Mouse (Mus musculus) T-helper 1 cell (primary cell): Measurements from ENCODE around the gene Slc44a5.

Source experiments
- in situ Hi-C: fragments of 300-600 bp; cut with MboI, MseI; formaldehyde crosslinking; loops from one replicate; pipeline ENCODE4 v1.15.1; 2025; ENCODE audit warnings: high pct_unique_total_duplicates

Gene Slc44a5

DNA sequence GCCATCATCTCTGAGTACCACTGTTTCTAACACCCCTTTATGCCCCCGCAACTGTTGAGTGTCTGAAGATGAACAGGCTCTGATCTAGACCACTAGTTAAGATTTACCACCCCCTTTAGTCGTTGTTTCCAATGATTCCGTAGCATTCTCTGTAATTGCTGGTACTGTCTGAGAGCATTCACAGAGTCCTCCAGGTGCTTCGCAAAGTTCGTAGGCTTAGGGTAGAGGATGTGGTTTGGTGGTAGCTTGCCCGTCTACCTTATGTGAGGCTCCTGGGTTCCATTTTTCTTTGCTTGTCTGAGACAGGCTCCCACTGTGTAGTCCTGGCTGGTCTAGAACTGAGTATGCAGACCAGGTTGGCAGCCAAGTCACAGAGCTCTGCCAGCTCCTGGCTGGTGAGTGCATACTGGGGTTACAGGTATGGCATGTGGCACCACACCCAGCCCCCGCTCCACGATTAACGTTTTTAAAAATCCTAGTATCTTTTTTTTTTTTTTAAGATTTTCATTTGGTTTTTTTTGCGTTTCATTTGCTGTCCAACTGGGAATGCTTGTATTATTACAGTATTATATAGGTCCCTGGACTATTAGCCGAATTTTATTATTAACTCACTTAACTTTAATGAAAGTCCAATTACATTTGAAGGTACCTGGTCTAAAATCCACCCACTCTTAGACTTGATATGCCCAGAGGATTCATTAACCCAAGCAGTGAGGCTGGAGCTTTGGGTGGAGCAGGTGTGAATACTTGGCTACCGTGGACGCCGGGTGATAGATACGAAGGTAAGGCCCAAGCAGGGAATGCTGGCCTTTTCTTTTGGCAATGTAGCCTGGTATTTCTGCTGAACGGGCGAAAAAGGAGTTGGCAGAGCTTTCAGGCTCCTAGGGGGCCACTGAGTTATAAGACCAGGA, 321.9 kb downstream of the Slc44a5 start:
- in situ Hi-C loops: no loop called here

DNA sequence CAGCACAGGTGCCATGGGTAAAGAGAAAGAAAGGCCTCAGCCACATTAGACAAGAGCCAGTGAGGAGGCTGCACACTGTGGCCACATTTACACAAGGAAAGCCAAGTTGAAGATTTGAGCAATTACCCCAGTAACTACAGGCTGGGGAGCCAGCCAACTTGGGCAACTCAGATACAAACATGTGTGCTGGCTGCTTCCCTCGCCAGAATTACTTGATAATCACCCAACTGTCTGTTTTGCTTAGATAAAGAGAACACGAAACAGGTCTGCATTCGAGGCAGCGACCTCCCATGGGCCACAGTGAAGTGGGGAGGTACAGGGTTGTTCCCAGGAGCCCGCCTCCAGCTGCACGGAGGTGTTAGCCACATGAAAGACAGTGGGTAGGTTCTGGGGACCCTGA, 324.3 kb downstream of the Slc44a5 start:
- in situ Hi-C loops: no loop called here

GRCm38 (mm10) chr3:154298490-154298889, 325.3 kb downstream of the Slc44a5 start:
- in situ Hi-C loops: no loop called here

- in situ Hi-C loops: no loop called here
Observed at GRCm38 (mm10) chr3:154300006-154300405, 326.8 kb downstream of the Slc44a5 start.

- in situ Hi-C loops: no loop called here
Observed at GRCm38 (mm10) chr3:154301102-154301501, 327.9 kb downstream of the Slc44a5 start.

DNA sequence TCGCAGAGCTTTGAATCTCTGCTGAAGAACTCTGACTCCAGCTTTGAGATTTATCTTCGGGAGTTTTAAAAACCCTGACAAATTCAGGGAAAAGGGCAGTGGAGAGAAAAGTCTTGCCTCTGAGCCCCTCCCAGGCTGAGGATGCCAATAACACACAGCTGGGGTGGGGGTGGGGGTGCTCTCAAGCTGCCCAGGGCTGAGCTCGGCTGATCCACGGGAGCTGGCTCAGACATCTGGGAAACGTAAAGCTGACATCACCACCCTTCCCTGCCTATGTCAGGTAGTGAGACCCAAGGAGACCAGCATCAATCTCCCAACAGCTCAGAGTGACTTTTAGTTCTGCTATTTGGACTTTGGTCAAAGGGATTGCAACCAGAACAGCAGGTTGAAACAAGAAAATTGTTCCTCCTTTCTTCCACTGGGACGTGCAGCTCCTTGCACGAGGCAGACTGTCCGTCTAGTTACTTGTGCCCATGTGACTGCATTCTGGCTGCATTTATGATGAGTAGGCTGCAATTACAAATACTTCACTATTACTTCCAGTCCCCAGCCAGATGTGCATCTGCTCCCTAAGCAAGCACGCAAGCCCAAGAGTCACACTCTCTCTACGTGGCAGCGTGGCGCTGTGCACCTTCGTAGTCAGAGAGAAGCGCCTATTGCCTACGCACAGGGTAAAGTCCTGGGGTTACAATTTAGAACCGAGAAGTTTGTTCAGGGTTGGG, 332.1 kb downstream of the Slc44a5 start:
- in situ Hi-C loops: no loop called here

DNA sequence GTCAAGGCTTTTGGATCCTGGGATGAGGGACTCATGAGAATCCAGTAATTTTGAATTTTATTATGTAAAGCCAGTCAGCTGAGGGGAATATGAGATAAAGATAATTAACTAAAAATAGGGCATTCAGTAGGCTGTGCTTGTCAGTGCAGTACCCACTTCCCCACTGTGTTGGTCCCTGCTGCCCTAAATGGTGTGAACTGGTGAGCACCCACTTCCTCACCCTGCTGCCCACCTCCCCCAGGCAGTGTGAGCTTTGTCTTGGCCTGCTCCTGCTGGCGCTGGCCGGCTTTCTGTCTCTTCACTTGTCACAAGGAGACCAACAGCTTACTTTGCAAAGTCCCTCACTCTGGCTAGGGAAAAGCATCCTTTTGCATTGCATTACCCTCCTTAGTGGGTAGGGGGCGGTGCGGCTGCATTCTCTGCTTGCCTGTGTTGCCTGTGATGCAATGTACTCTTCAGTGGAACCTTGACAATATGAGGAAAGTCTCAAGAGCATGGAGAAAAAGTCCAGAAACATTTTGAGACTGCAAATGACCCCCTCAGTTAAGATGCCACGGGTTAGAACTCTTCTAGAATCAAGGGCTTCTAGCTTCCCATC, 344.5 kb downstream of the Slc44a5 start:
- in situ Hi-C loops: no loop called here
